Comparison of ENCODE assay signal across 21 mouse cellular contexts in the genomic region with DNA sequence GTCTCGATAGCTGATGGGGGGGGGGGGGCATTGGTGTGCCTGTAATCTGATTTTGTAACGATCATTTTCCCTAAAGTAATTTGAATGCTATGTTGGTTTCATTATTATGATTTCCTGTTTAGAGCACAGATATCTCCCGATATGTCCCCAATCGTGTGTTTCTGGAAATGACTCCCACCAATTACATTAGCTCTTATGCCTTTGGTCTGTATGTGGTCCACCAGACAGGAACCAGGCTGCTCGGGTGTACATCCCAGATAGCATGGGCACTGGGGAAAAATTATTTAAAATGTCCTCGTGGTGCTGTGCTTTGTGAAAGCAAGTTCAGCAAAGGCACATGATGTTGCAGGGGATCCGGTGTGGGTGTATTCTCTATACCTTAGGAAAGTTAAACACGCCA.
DNase-seq lines count a peak whose midpoint lies in the region; ATAC-seq and TF ChIP-seq lines count a peak whose summit lies in the region.
"Had no signal": no experiment of that assay in that cellular context is flagged by ENCODE, and none has a peak within 500 bp of the region (broad histone marks: within the 10 kb centered on the region; RNA-seq: fewer than 3 reads in every experiment).

No protein-coding gene starts in this region.

- no peak for TF ChIP-seq CTCF in heart, adult 2 months (IDR thresholded peaks at IDR 0.05)
- no peak for TF ChIP-seq CTCF in bone marrow macrophage, adult 2 months (IDR thresholded peaks at IDR 0.05; ENCODE audit: low read depth, low read length)
- no peak for TF ChIP-seq CTCF in left cerebral cortex, adult 2 months (IDR thresholded peaks at IDR 0.05)

- H3K9ac ChIP-seq in heart, adult 2 months (ENCODE audit: low read depth, low read length) = no peak overlapping the region
- no peak overlapping the region for H3K9ac ChIP-seq in heart, embryonic 11.5 days (ENCODE audit: low read depth, low read length)
- no peak overlapping the region for H3K9ac ChIP-seq in liver, embryonic 12.5 days
- H3K9ac ChIP-seq: forebrain, embryonic 13.5 days; forebrain, postnatal 0 days; hindbrain, embryonic 12.5 days had no signal

- 54% methylated on average over 8 of the region's 8 CpGs for WGBS in heart, adult 2 months
- 82% methylated on average over 8 of the region's 8 CpGs for WGBS in heart, embryonic 11.5 days (ENCODE audit: insufficient replicate concordance)
- WGBS in liver, embryonic 12.5 days (ENCODE audit: insufficient replicate concordance) = 35% methylated on average over 8 of the region's 8 CpGs

- no peaks in the 10 kb centered on the region for H3K36me3 ChIP-seq in heart, adult 2 months (ENCODE audit: control insufficient read depth, insufficient read depth, low read length)
- no peaks in the 10 kb centered on the region for H3K36me3 ChIP-seq in heart, embryonic 11.5 days (ENCODE audit: control insufficient read depth, insufficient read depth, low read length)
- H3K36me3 ChIP-seq in liver, embryonic 12.5 days = no peaks in the 10 kb centered on the region
- H3K36me3 ChIP-seq: embryonic facial prominence, embryonic 10.5 days; hindbrain, embryonic 12.5 days had no signal

- no peak for TF ChIP-seq EP300 in heart, adult 2 months (IDR thresholded peaks at IDR 0.05; ENCODE audit: insufficient read depth, low read depth, low read length)

- H3K4me1 ChIP-seq in heart, adult 2 months (ENCODE audit: control insufficient read depth, insufficient read depth, low read length) = peaks cover 12% of the 10 kb centered on the region
- peaks cover 5% of the 10 kb centered on the region; the same call in 1 of the 2 replicates for H3K4me1 ChIP-seq in heart, embryonic 11.5 days (ENCODE audit: control insufficient read depth, insufficient read depth, low read length)
- peaks cover 32% of the 10 kb centered on the region for H3K4me1 ChIP-seq in bone marrow macrophage, adult 2 months (ENCODE audit: control insufficient read depth, insufficient read depth, low read length)
- peaks cover 47% of the 10 kb centered on the region for H3K4me1 ChIP-seq in liver, embryonic 12.5 days
- H3K4me1 ChIP-seq: forebrain, embryonic 13.5 days; hindbrain, embryonic 12.5 days had no signal

- intact Hi-C loops in heart, adult 2 months (cut with DNase I) = no loop called here
- intact Hi-C loops in left cerebral cortex, adult 2 months (cut with DNase I) = no loop called here

- TF ChIP-seq POLR2A in heart, adult 2 months (IDR thresholded peaks at IDR 0.05; ENCODE audit: insufficient read depth, low read depth, low read length) = no peak
- TF ChIP-seq POLR2A in bone marrow macrophage, adult 2 months (IDR thresholded peaks at IDR 0.05; ENCODE audit: borderline replicate concordance, low read depth, low read length) = no peak

- no peak overlapping the region for H3K4me2 ChIP-seq in heart, embryonic 11.5 days
- H3K4me2 ChIP-seq in liver, embryonic 12.5 days = peak overlapping the region; percentile 11; the same call in 1 of the 2 replicates
- H3K4me2 ChIP-seq: forebrain, embryonic 13.5 days; hindbrain, embryonic 12.5 days had no signal

- DNase-seq in heart, adult 2 months = no peak
- no peak for DNase-seq in T-cell, adult 2 months (ENCODE audit: low spot score)
- no peak for DNase-seq in left cerebral cortex, adult 2 months (ENCODE audit: extremely low spot score in 1 of 2, low spot score in 2 of 2)
- DNase-seq: adrenal gland, adult 8-10 months; adrenal gland, postnatal 36 days; cerebellum, adult 18-20 months; cerebellum, postnatal 10 days; forebrain, postnatal 0 days; gastrocnemius, postnatal 14 days; heart, postnatal 10 days; heart, postnatal 4 days had no signal

- H3K27me3 ChIP-seq in heart, adult 2 months (ENCODE audit: control insufficient read depth, insufficient read depth, low read length) = no peaks in the 10 kb centered on the region
- no peaks in the 10 kb centered on the region for H3K27me3 ChIP-seq in heart, embryonic 11.5 days (ENCODE audit: control insufficient read depth, insufficient read depth, low read length)
- H3K27me3 ChIP-seq in liver, embryonic 12.5 days (replicated peaks) = no peaks in the 10 kb centered on the region
- H3K27me3 ChIP-seq: hindbrain, embryonic 12.5 days; Patski had no signal

- H3K4me3 ChIP-seq in heart, adult 2 months = no peak overlapping the region
- no peak overlapping the region for H3K4me3 ChIP-seq in heart, embryonic 11.5 days (ENCODE audit: low read depth, low read length)
- H3K4me3 ChIP-seq in bone marrow macrophage, adult 2 months (ENCODE audit: insufficient read depth, low read length) = no peak overlapping the region; the same call in 1 of the 2 replicates
- H3K4me3 ChIP-seq in liver, embryonic 12.5 days = no peak overlapping the region
- H3K4me3 ChIP-seq in left cerebral cortex, adult 2 months = no peak overlapping the region
- H3K4me3 ChIP-seq: embryonic facial prominence, embryonic 10.5 days; forebrain, embryonic 13.5 days; hindbrain, embryonic 12.5 days had no signal

- ATAC-seq in heart, embryonic 11.5 days (replicated peaks; ENCODE audit: insufficient number of reproducible peaks, low FRiP score, low TSS enrichment) = no peak
- ATAC-seq in liver, embryonic 12.5 days = no peak
- peak; percentile 47; the same call in 1 of the 2 replicates for ATAC-seq in megakaryocyte-erythroid progenitor cell, adult 5-6 weeks (replicated peaks; ENCODE audit: low FRiP score, low TSS enrichment, poor library complexity, severe bottlenecking)
- ATAC-seq: forebrain, embryonic 13.5 days; forebrain, postnatal 0 days; hindbrain, embryonic 16.5 days; inflammation-experienced regulatory T-cells, adult 6 months; Patski had no signal

- no peaks in the 10 kb centered on the region for H3K79me2 ChIP-seq in heart, adult 2 months (replicated peaks; ENCODE audit: control insufficient read depth, insufficient read depth, low read length)

- H3K9me3 ChIP-seq in heart, embryonic 11.5 days (replicated peaks; ENCODE audit: control insufficient read depth, low read length) = no peaks in the 10 kb centered on the region
- no peaks in the 10 kb centered on the region for H3K9me3 ChIP-seq in liver, embryonic 12.5 days (replicated peaks)
- H3K9me3 ChIP-seq: embryonic facial prominence, embryonic 10.5 days; forebrain, embryonic 13.5 days; hindbrain, embryonic 12.5 days had no signal

- peak overlapping the region; percentile 48; the same call in 1 of the 2 replicates for H3K27ac ChIP-seq in heart, adult 2 months
- no peak overlapping the region for H3K27ac ChIP-seq in heart, embryonic 11.5 days (ENCODE audit: low read depth, low read length)
- H3K27ac ChIP-seq in bone marrow macrophage, adult 2 months (ENCODE audit: insufficient read depth, low read depth, low read length) = peak overlapping the region; percentile 100
- no peak overlapping the region; the same call in 1 of the 2 replicates for H3K27ac ChIP-seq in liver, embryonic 12.5 days
- H3K27ac ChIP-seq in left cerebral cortex, adult 2 months = no peak overlapping the region
- H3K27ac ChIP-seq: embryonic facial prominence, embryonic 10.5 days; forebrain, embryonic 13.5 days; hindbrain, embryonic 12.5 days had no signal

Comparison
In these comparisons a context has a peak if more than half of its experiments do, and no peak if none do; other contexts are left out.
1. H3K27ac ChIP-seq: peak in heart, adult 2 months (single experiment) and bone marrow macrophage, adult 2 months (single experiment); none in heart, embryonic 11.5 days (single experiment), liver, embryonic 12.5 days (single experiment) and left cerebral cortex, adult 2 months (single experiment).